Mouse (Mus musculus) cerebellum, adult (tissue): Measurements from ENCODE around the gene Sncg.

Experiments used
- ATAC-seq: cut with Nextera tagmentation; 2 replicates; pipeline ENCODE4 v1.9.2; 2017; ENCODE audit warnings: mild to moderate bottlenecking, moderate library complexity, mixed read lengths; ENCODE audit not compliant: insufficient number of reproducible peaks, low FRiP score, low TSS enrichment

Gene Sncg

DNA sequence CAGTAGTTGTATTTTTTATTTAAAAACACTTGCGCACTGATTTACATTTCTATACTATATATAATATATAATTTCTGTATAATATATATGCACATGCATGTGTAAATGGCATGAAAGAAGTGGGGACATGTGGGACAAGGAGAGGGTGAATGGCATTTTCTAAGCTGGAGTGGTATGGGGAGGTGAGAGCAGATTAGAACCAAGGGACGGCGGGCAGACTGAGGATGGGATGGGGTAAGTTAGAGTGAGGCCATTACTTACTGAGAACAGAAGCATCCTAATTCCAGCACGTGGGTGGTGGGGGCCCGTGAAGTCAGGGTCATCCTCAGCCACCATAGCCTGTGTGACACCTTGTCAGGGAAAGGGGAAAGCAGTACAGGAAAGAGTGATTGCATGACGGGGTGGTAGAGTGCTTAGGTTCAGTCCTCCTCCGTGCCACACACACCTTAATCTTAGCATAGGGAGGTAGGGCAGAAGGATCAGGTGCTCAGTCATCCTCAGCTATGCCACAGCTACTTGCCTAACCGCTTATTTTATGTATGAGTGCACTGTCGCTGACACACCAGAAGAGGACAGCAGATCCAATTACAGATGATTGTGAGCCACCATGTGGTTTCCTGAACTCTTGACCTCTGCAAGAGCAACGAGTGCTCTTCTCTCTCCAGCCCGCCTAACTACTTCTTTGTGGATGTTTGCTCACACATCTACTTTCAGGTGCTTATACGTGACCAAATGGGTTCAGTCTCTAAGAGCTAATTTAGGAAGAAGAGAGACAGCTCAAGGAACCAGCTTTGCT is 28.6 kb downstream of the Sncg start:
- ATAC-seq: no peak

DNA sequence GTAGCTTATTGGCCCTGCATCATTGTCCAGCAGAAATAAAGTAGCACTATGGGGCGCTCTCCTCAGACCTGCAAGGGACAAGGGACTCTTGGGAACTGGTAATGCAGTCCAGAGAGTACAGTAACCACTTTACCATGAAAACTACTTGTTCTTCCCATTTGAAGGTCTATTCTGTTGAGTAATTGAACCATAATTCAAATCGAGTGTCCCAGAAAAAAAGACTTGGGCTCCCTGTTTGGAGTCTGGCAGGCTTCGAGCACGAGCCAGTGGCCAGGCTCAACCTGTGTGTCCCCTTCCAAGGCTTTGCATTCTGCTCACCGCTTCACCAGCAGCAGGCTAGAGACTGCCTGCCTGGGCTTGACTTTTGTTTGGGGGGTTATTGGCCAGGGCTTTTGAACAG is 30.2 kb downstream of the Sncg start:
- ATAC-seq: no peak

DNA sequence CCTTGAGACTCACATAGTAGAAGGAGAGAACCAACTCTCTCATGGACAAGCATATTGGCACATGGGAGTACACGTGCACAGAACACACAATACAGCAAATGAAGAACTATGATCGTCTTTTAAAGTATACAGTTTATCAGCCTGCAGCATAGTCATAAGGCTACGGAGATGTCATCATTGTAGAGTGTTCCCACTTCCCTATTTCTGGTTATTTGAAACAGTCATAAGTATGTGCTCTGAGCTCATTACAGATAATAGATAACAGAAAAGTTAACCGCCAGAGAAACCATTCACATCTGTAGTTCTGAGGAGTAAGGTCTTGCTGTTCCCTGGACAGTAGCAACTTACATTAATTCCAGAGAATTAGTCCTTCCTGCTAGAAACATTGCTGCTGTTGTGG is 31.5 kb downstream of the Sncg start:
- ATAC-seq: no peak

DNA sequence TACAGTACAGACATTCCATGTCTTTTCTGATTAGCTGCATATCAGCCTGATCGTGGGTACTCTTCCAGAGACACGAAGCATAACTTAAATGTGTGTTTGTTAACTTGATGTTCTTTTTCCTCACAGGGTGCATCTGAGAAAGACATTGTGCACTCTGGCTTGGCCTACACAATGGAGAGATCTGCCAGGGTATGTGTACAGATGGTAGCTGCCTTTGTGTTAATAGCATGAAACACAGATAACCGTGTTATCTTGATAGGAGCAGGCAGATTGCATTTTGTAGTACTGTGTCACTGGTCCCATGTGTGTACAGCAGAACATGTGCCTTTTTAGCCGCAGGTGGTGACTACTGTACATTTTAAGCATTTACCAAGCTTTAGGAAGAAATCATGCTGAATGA is 32.6 kb downstream of the Sncg start:
- no peak for ATAC-seq

DNA sequence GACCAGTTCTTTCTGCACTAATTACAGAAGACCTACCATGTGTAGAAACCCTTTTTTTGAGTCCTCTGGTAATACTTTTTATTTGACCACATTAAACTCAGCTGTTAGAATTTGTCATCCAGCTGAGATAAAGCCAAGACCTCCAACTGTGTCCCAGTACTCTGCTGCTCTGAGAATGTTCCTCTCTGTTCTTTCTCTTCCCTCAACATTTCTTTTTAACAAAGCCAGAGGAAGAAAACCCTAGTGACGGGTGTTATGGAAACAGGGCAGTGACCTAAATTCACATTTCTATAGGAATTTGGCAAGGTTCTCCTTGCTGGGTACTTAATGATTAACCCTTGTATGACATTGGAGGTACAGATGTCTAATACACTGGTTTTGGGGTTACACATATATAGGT is 35.1 kb downstream of the Sncg start:
- ATAC-seq: no peak

DNA sequence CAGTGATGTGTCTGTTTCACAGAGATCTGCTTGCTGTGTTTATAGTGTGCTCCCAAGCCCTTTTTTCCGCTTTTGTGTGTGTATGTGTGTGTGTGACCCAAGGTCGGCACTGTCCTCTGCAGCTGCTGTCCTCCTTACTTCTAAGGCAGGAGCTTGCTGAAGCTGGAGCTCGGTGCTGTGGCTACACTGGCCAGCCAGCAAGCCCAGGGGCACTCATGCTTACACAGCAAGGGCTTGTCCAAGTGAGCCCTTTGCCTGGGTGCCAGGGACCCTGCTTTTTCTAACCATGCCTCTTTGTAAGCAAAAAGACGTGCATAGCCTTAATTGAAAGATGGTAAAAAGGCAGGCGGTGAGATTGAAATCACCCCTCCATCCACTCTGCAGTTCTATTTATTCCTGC is 42.1 kb downstream of the Sncg start:
- no peak for ATAC-seq

DNA sequence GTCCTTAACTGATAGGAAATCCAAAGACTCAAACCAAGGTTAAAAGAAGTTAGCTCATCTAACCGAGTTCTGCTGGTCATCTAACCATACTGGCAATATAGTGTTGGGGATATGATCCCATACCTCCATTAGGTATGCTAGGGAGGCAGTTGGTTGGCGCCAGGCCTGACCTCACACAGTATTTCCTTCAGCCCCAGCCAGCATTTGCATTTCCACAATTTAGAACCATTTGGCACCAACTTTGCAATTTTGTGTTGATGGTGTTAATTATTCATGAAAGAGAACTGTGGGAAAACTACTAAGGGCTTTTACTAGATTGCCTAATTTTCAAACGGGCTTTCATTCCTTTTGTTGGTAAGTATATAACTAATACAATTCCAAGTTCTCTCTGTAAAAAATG is 42.7 kb downstream of the Sncg start:
- ATAC-seq: no peak

DNA sequence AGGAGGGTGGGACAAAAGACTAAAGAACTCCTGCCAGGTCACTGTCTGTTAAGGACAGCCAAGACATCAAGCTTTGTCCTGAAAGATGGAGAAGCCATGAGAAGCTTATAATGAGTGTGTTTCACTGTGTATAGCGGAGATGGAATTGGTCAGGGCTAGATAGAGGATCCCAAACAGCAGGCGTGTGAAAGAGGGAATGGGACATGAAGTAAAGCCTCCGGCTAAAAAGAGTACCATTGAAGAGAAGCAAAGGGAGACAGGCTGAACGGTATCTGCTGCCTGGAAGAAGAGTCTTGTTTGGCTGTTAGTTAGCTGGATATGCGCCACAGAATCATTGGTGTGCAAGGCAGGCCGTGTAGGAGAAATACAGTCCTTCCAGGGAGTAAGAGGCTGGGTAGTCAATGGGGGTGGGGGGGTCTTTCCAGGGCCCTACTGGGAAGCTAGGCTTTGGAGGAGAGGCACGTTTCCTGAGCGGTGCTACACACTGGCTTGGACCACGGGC is 43.9 kb downstream of the Sncg start:
- no peak for ATAC-seq

DNA sequence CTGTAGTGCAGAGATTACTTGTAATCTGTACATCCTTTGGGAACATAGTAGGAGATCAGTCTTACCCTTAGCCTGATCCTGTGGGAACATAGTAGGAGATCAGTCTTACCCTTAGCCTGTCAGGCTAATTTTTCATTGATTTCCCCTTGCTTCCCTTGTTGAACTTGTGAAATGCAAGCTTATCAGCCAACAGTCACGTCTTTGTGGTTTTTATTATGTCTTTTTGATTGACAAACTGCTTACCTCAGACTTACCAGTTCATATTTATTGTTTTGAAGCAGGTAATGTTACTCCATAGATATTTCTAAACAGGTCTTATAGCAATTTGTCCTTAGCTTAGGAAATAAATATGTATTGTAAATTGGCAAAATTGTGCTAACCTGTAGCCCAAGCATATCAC is 47.0 kb downstream of the Sncg start:
- ATAC-seq: no peak

DNA sequence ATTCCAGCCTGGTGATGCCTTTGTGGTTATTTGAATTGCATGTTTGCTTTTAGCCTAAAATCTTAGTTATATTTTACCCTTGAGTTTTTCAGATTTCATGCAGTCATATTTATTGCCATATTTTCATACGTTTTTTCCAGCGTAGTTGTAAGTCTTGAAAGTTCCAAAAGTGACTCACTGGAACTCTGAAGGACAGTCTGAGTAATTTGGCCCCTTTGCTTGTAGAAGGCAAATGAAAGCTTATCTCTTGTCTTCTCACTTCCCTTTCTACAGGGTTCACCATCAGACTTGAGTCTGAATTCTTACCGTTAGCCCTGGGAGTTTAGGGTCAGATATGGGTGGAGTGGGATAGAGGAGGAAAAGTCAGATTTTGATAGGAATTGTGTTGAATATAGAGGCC is 48.0 kb downstream of the Sncg start:
- no peak for ATAC-seq

DNA sequence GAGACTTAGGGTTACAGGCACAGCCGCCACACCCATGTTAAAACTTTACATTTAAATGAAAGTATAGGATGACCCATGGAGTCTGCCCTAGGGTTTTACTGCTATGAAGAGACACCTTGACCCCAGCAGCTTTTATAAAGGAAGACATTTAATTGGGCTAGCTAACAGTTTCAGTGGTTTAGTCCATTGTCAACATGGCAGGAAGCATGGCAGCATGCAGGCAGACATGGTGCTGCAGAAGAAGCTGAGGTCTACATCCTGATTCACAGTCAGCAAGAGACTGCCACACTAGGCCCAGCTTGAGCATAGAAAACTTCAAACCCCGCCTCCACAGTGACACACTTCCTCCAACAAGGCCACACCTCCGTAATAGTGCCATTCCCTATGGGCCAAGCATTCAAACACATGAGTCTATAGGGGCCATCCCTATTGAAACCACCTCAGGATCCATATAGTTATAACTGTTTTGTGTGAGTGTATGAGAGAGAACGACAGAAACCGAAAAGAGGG is 51.0 kb downstream of the Sncg start:
- ATAC-seq: no peak
